Mouse (Mus musculus): ENCODE results near the gene Cfap44.

- TF ChIP-seq CTCF (IDR thresholded peaks at IDR 0.05; ENCODE audit: extremely low read depth, insufficient read depth, insufficient read length, insufficient replicate concordance): no peak
- no peak for TF ChIP-seq POLR2A (IDR thresholded peaks at IDR 0.05; ENCODE audit: low read depth, low read length)
Observed at GRCm38 (mm10) chr16:44356291-44356690, 38.3 kb upstream of the Cfap44 start.
